ENCODE assay signal across 9 mouse cellular contexts in genomic region chr2:93046509-93046835, GRCm38 (mm10). TPM values are rescaled to one million over a fixed set of nuclear protein-coding genes. Genes with fewer than 3 reads are reported as not detected.
DNase-seq lines count a peak whose midpoint lies in the region; ATAC-seq and TF ChIP-seq lines count a peak whose summit lies in the region.
"Had no signal": no experiment of that assay in that cellular context is flagged by ENCODE, and none has a peak within 500 bp of the region (broad histone marks: within the 10 kb centered on the region; RNA-seq: fewer than 3 reads in every experiment).

No protein-coding gene starts in this region.

- no peaks in the 10 kb centered on the region for H3K36me3 ChIP-seq in kidney, postnatal 0 days (ENCODE audit: insufficient read depth, low read length)
- H3K36me3 ChIP-seq in hindbrain, embryonic 16.5 days (ENCODE audit: control insufficient read depth, insufficient read depth, low read length), result no peaks in the 10 kb centered on the region
- H3K36me3 ChIP-seq in midbrain, embryonic 16.5 days (ENCODE audit: control insufficient read depth, insufficient read depth, low read length), result no peaks in the 10 kb centered on the region

- peak overlapping the region; percentile 99 for H3K27ac ChIP-seq in kidney, postnatal 0 days
- H3K27ac ChIP-seq in cortical plate, adult 2 months (ENCODE audit: insufficient read depth, low read length), result no peak overlapping the region
- peak overlapping the region; percentile 94 for H3K27ac ChIP-seq in hindbrain, embryonic 16.5 days (ENCODE audit: low read depth, low read length)
- H3K27ac ChIP-seq in midbrain, embryonic 16.5 days (ENCODE audit: low read length), result peak overlapping the region; percentile 96

- peaks cover 19% of the 10 kb centered on the region for H3K4me1 ChIP-seq in kidney, postnatal 0 days (replicated peaks; ENCODE audit: insufficient read depth, low read length)
- 0 out of 2 replicates have a peak, but pooled peaks cover 1% of the 10 kb centered on the region for H3K4me1 ChIP-seq in cortical plate, adult 2 months (ENCODE audit: control insufficient read depth, insufficient read depth, low read length)
- peaks cover 17% of the 10 kb centered on the region for H3K4me1 ChIP-seq in hindbrain, embryonic 16.5 days (ENCODE audit: control insufficient read depth, insufficient read depth, low read depth, low read length)
- peaks cover 16% of the 10 kb centered on the region for H3K4me1 ChIP-seq in midbrain, embryonic 16.5 days (ENCODE audit: control insufficient read depth, insufficient read depth, low read length)

- TF ChIP-seq CTCF in kidney, postnatal 0 days (IDR thresholded peaks at IDR 0.05; ENCODE audit: low read depth), result no peak
- TF ChIP-seq CTCF in cortical plate, adult 2 months (IDR thresholded peaks at IDR 0.05; ENCODE audit: extremely low read depth, insufficient read depth, low read length), result no peak

- H3K4me3 ChIP-seq in kidney, postnatal 0 days (replicated peaks; ENCODE audit: low read depth, low read length), result peak overlapping the region; percentile 88
- H3K4me3 ChIP-seq in cortical plate, adult 2 months (ENCODE audit: insufficient read depth, low read length), result peak overlapping the region; percentile 60
- peak overlapping the region; percentile 79 for H3K4me3 ChIP-seq in hindbrain, embryonic 16.5 days (ENCODE audit: low read length)
- H3K4me3 ChIP-seq in midbrain, embryonic 16.5 days (ENCODE audit: low read depth, low read length), result peak overlapping the region; percentile 98

- peak overlapping the region; percentile 87 for H3K4me2 ChIP-seq in kidney, postnatal 0 days (ENCODE audit: low read length)
- peak overlapping the region; percentile 87 for H3K4me2 ChIP-seq in hindbrain, embryonic 16.5 days (ENCODE audit: low read length)
- peak overlapping the region; percentile 92 for H3K4me2 ChIP-seq in midbrain, embryonic 16.5 days (ENCODE audit: low read length)

- H3K9ac ChIP-seq in kidney, postnatal 0 days (ENCODE audit: low read depth, low read length), result peak overlapping the region; percentile 99
- H3K9ac ChIP-seq in hindbrain, embryonic 16.5 days (ENCODE audit: low read depth, low read length), result peak overlapping the region; percentile 98
- peak overlapping the region; percentile 94 for H3K9ac ChIP-seq in midbrain, embryonic 16.5 days (ENCODE audit: low read depth, low read length)

- H3K9me3 ChIP-seq in kidney, postnatal 0 days (replicated peaks; ENCODE audit: low read length), result no peaks in the 10 kb centered on the region
- H3K9me3 ChIP-seq in hindbrain, embryonic 16.5 days (ENCODE audit: control insufficient read depth, low read length), result no peaks in the 10 kb centered on the region
- H3K9me3 ChIP-seq in midbrain, embryonic 16.5 days (replicated peaks; ENCODE audit: control insufficient read depth, low read length, poor library complexity, severe bottlenecking), result no peaks in the 10 kb centered on the region; the same call in 1 of the 2 replicates

- no peak for ATAC-seq in kidney, postnatal 0 days (replicated peaks; ENCODE audit: low FRiP score, low read depth)
- no peak for ATAC-seq in hindbrain, embryonic 16.5 days
- no peak for ATAC-seq in midbrain, embryonic 16.5 days

- no peak for TF ChIP-seq POLR2A in cortical plate, adult 2 months (IDR thresholded peaks at IDR 0.05; ENCODE audit: extremely low read depth, insufficient read depth, low read length)

- no peak for DNase-seq in kidney, postnatal 0 days (ENCODE audit: low spot score)
- DNase-seq in kidney, adult 18-20 months, result no peak
- no peak for DNase-seq in urinary bladder, adult 2 months (ENCODE audit: low spot score)
- no peak for DNase-seq in spleen, adult 12 weeks (ENCODE audit: low spot score)
- DNase-seq in embryo, embryonic 10 days (ENCODE audit: low spot score), result no peak
- DNase-seq: layer of hippocampus, adult 9-11 months had no signal

- H3K27me3 ChIP-seq in kidney, postnatal 0 days (ENCODE audit: insufficient read depth, low read length), result no peaks in the 10 kb centered on the region
- H3K27me3 ChIP-seq in hindbrain, embryonic 16.5 days (replicated peaks; ENCODE audit: control insufficient read depth, insufficient read depth, low read length), result no peaks in the 10 kb centered on the region; the same call in 1 of the 2 replicates
- no peaks in the 10 kb centered on the region for H3K27me3 ChIP-seq in midbrain, embryonic 16.5 days (ENCODE audit: control insufficient read depth, insufficient read depth, low read depth, low read length)

- WGBS in kidney, postnatal 0 days, result 10% methylated on average over 5 of the region's 5 CpGs
- 23% methylated on average over 5 of the region's 5 CpGs for WGBS in hindbrain, embryonic 16.5 days
- WGBS in midbrain, embryonic 16.5 days, result 19% methylated on average over 5 of the region's 5 CpGs

RNA-seq across cellular contexts. Expression of gene Prdm11, which starts 0.5 kb away (rescaled TPM):
- 3.7 and 4.9 TPM in 2 replicates for polyA plus RNA-seq in kidney, postnatal 0 days (2015; fragmentation: Nextera tagmentation; extraction: Ambion mirVana)
- polyA plus RNA-seq in cortical plate, adult 2 months (2012; rRNA removed), result 7.5 and 7.9 TPM in 2 replicates
- polyA plus RNA-seq in hindbrain, embryonic 16.5 days (2015; fragmentation: Nextera tagmentation; extraction: Ambion mirVana), result 1.9 and 2.3 TPM in 2 replicates
- 2.1 and 2.6 TPM in 2 replicates for polyA plus RNA-seq in midbrain, embryonic 16.5 days (2015; fragmentation: Nextera tagmentation; extraction: Ambion mirVana)
- 4.6 and 5.8 TPM in 2 replicates for polyA plus RNA-seq in urinary bladder, adult 2 months (2012; rRNA removed)
